Mouse (Mus musculus) spleen, postnatal 4 days (tissue): ENCODE data around the gene Adrb1.
A peak's percentile ranks its signal among the peaks of the same experiment; 100 is the strongest.

Experiments used
- DNase-seq, 2 experiments: peaks; one replicate each; pipeline ENCODE4 v3.0.0; 2022; ENCODE audit warnings: low spot score in 2 of 2

The Adrb1 gene

DNA sequence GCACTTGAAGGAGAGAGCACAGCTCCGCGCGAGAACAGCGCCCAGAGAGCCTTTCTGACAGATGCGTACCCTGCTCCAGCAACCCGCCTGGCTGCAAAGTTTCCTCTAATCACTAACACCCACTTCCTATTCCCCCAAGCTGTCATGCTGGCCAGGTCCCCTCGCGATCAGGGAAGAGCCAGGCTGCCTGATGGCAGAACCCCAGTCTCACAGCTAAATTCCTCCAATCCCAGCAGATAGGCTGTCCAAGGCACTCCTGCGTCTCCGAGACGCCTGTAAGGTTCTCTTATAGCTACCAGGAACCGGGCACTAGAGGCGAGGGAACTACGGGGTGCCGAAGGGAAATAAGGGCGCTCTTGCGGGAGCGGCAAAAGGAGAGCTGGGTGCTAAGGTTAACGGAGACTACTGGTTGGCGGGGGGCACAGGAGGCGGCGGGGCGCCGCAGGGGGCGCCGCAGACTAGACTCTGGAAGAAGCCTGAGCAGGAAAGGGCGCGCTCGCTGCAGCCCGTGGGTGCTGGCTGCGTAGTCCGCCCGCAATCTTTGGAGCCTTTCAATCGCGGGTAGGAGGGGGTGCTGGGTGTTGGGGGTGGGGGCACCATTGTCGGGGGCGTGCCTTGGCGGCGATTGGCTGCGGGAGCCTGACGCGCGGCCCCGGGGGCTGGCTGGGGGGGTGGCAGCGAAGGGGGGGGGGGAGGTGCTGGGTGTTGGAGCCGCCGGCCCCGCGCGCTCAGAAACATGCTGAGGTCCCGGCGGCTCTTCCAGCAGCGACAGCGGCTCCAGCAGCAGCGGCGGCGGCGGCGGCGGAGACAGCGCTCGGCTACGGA, at the start of gene Adrb1:
Gene Adrb1, plus strand, starts transcription at position 813 of the 825 bp plus-strand sequence.
- DNase-seq, result peak in 1 of 2 experiments; percentile 28

DNA sequence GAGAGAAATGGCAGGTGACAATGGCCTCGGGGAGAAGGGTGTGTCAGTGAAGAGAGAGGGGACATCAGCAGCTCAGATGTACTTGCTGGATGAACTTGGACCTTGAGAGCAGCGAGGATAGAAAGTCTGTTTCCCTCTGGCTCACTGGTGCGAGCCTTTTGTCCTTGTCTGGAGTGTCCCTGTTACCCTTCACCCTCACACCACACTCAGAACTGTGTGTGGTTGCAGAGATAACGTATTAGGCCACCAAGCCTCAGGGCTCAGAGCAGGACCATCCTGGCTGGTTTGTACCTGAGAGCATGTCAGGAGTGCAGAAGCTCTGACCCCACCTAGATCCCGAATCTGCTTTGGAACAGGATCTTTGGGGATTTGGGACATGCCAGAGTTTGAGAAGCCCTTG, 46.3 kb upstream of the Adrb1 start:
- DNase-seq, result no peak

DNA sequence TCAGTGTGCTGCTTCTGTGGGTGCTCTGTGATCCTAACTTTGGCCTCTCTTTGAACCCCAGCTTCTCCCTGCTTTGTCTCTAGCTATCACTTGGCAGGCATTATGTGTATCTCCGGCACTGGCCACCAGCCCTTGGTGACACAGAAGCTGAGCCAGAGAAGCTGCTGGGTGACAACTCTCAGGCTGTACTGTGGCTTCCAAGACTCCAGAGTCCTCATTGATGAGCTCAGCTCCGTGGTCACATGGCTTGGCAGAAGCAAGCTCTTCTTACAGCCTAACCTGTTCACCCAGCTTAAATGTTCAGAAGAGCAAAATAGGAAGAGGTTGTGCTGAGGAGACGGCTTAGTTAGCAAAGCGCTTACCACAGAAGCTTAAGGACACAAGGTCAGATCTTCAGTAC, 45.5 kb upstream of the Adrb1 start:
- no peak for DNase-seq

GRCm38 (mm10) chr19:56677611-56678010, 44.4 kb upstream of the Adrb1 start:
- DNase-seq, result no peak

GRCm38 (mm10) chr19:56678516-56678915, 43.5 kb upstream of the Adrb1 start:
- DNase-seq, result no peak

- DNase-seq, result no peak
These were observed 42.6 kb upstream of the Adrb1 start for GRCm38 (mm10) chr19:56679213-56679965.

DNA sequence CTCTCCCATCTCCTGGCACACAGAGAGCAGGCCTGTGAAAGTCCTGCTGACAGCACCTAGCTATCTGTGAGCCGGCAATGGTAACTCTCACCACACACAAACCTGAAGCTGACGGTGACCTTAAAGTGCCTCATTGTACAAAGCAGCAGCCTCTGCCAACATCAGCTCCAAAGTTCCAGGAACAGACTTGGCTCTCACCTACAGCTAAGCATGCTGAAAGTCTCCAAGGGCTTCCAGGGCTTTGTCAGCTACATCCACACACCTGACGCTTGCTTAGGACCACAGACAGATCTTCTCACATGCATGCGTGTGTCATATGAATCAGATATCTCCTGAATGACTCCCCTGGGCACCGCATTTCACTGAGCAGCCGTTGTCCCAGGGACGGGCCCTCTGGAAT, 42.0 kb upstream of the Adrb1 start:
- DNase-seq, result no peak

GRCm38 (mm10) chr19:56682297-56682696, 39.7 kb upstream of the Adrb1 start:
- DNase-seq, result no peak

GRCm38 (mm10) chr19:56682843-56683242, 39.2 kb upstream of the Adrb1 start:
- DNase-seq, result no peak

- DNase-seq, result no peak
These were observed 36.5 kb upstream of the Adrb1 start for GRCm38 (mm10) chr19:56685515-56685914.

DNA sequence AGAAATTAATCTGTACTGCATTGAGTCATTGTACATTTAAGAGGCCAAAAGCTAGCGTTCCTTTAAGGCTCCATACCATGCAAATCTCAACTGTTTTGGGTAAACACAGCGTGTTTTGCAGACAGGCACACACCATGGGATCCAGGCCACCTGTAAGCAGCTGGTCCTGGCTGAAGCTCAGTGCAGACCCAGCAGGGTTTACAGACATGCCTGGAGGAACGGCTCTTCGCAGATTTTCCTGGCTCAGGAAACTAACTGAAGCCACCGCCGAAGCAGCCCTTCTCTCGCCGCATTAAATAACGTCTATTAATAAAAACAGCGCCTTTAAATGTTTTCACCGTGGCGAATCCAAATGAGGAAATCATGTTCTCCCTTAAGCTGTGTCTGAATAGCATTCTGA, 35.8 kb upstream of the Adrb1 start:
- no peak for DNase-seq

GRCm38 (mm10) chr19:56687026-56687635, 34.9 kb upstream of the Adrb1 start:
- DNase-seq, result no peak

- no peak for DNase-seq
These were observed 34.3 kb upstream of the Adrb1 start for GRCm38 (mm10) chr19:56687676-56688075.

- DNase-seq, result no peak
These were observed 33.2 kb upstream of the Adrb1 start for GRCm38 (mm10) chr19:56688661-56689335.

GRCm38 (mm10) chr19:56689493-56689892, 32.5 kb upstream of the Adrb1 start:
- DNase-seq, result no peak

DNA sequence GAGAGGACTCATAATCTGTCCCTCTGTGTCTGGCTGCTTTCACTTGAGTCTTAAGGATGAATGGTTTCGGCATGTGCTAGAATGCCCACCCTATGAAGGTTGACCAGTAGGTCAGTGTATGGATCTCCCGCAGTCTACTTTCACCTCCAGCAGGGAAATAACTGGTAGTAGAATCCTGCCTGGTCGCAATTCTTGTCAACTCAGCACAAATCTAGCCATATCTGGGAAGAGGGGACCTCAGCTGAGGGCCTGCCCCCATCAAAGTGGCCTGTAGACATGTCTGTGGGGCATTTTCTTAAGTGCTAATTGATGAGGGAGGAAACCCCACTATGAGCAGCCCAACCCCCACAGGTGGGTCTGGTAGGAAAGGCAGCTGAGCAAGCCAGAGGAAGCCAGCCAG, 30.9 kb upstream of the Adrb1 start:
- DNase-seq, result no peak

DNA sequence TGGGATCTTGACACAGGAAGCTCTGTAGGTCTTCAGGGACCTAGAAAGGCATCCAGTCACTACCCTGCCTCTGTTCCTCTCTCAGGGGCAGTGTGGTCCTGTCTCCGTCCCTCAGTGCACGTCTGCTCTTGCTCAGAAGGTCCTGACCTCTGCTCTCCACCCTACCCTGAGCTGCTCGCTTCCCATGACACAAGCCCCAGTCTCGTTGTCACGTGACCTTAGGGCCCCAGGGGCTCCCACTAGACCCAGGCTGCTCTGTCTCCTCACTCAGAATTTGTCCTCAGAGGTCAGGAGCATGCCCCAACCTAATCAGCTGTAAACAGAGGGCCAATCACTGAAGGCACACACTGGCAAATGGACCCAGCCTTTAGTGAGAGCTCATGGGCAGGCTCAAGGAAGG, 29.5 kb upstream of the Adrb1 start:
- DNase-seq, result no peak

DNA sequence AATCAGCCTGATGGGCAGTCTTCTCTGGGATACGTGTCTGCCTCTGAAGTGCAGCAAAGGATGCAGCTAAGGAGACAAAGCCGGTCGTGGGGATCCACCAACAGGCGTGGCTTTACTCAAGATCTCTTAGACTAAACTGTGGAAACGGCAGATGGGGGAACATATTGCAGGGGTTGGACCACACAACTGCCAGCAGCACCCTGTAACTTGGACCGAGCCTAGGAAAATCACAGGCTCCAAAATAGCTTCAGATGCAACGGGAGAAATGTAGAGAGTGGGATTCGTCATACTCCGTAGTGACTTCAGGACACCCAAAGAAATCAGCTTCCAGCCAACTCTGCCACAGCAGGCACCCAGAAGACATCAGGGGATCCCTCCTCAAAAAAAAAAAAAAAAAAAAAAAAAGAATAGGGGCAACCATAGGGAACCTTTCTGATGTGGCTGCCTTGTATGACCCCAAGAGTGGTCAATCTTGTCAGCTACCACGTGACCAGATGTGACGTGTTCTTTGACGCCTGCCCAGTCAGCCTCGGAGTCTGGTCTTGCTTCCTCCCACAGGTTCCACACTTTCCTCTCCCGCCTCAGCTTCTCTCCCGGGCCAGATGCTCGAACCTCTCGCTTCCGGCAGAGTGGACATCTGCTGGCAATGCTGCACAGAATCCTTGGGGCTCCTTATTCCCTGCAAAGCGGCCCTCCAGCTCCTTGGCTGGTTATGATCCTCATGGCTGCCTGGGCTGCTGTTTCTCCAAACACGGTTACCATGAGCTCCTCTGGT, 24.4 kb upstream of the Adrb1 start:
- DNase-seq, result no peak

- no peak for DNase-seq
These were observed 21.2 kb upstream of the Adrb1 start for GRCm38 (mm10) chr19:56700848-56701247.

GRCm38 (mm10) chr19:56701404-56702033, 20.5 kb upstream of the Adrb1 start:
- no peak for DNase-seq

DNA sequence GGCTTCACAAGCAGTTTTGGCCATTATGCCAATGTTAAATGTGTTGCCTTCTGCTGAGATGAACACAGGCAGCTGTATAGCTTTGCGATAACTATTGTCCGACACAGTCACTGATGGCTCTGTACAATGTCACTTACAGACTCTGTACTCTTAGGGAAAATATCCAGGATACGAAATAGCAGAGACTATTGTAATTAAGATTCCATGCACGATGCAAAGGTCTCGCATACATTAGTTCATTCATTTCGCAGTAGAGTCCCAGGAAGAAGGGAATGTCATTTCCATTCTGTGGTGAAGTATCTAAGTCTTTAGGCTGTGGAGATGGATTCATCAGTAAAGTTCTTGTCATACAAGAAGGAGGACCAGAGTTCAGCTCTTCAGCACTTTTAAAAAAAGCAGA, 20.0 kb upstream of the Adrb1 start:
- DNase-seq, result no peak
